Mouse (Mus musculus) urinary bladder, adult 18-20 months (tissue): ENCODE measurements around the gene Spns2.
A peak's percentile ranks its signal among the peaks of the same experiment; 100 is the strongest.

Experiments
- DNase-seq, 2 experiments: peaks; one replicate each; pipeline ENCODE4 v3.0.0; 2022; ENCODE audit warnings: low spot score in 2 of 2, mixed read lengths in 2 of 2

Gene Spns2

DNA sequence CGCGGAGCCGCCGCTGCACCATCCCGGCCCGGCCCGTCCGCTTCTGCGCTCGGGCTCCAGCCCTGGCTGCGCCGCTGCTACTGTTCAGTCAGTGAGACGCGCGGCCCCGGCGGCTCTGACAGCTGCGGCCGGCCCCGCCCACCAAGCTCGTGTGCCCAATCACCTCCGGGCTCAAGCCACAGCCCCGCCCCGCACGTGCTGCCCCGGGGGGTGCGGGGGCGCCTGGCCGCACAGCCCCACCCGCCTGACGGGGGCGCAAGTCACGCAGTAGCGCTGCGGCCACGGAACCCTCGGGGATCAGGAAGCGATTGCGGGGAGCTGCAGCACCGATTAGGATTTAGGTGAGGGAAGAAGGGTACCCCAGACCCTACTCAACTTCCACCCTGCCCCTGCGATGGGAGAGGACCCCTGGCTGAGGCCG, at the start of gene Spns2:
Spns2 (minus strand) TSS at position 24 of the 421 bp plus-strand sequence.
- DNase-seq, result peak; percentile 75 to 84

GRCm38 (mm10) chr11:72538811-72539210, 49.1 kb upstream of the Spns2 start:
- no peak for DNase-seq

GRCm38 (mm10) chr11:72538037-72538755, 48.5 kb upstream of the Spns2 start:
- no peak for DNase-seq

- no peak for DNase-seq
These were observed 47.8 kb upstream of the Spns2 start for GRCm38 (mm10) chr11:72537503-72537902.

DNA sequence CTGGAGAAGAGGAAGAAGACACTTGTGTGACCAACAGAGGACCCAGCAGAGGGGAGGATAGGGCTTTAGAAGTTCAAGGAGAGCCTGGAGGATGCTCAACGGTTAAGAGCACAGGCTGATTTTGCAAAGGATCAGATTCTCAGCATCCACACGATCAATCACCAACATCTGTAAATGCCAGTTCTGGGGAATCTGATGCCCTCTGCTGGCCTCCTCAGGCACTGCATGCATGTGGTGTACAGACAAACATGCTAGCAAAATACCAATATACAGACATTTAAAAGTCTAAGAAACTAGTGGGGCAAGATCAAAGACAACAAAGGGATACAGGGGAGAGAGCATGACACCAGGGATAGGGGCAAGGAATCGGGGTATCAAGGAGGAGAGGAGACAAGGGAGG, 45.8 kb upstream of the Spns2 start:
- DNase-seq, result no peak

DNA sequence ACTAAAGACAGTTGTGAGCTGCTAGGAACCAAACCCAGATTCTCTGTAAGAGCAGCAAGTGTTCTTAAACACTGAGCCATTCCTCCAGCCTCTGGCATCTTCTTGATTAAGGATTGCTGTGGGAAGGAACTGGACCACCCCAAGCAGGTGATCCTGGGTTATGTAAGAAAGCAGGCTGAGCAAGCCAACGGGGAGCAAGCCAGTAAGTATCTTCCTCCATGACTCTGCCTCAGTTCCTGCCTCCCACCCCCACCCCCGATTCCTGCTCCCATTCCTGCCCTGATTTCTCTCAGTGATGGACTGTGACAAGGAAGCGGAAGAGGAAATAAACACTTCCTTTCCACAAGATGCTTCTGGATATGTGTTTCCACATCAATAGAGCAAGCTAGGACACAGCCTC, 43.2 kb upstream of the Spns2 start:
- no peak for DNase-seq

- DNase-seq, result no peak
These were observed 41.9 kb upstream of the Spns2 start for GRCm38 (mm10) chr11:72531632-72532031.

- no peak for DNase-seq
These were observed 41.4 kb upstream of the Spns2 start for GRCm38 (mm10) chr11:72531144-72531543.

DNA sequence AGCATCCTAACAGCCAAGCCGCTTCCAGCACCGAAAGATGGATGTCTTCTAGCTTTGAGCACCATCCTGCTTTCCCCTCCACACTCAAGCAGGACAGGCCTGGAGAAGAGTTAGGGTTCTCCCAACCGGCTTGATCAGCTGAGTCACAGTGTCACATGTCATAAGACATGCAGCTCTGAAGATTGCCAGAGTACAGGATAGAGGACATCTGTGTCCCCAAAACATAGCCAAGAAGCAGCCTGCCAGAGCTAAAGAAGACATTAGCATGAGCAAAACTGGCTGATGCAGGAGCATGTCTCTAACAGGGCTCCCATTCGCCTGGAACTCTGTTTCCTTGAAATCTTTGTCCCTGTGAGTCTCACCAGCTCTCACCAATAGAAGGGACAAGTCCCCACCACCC, 36.5 kb upstream of the Spns2 start:
- DNase-seq, result no peak

DNA sequence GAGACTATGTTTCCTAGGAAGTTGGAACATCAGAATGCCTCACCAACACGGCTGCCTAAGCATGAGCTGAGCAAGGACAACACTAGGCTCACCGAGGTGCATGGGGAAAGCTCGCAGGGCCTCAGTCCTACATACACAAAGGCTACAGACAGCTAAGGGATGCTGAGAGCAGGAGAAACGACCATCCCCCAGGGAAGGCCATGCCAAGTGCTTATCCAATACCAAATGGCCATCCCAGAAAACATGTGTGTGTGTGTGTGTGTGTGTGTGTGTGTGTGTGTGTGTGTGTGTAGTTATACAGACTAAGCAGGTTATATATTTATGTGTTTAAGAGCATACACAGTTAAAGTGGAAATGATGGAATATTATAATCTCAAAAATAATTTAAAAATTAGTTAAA, 34.0 kb upstream of the Spns2 start:
- no peak for DNase-seq

GRCm38 (mm10) chr11:72522616-72523041, 32.9 kb upstream of the Spns2 start:
- no peak for DNase-seq

DNA sequence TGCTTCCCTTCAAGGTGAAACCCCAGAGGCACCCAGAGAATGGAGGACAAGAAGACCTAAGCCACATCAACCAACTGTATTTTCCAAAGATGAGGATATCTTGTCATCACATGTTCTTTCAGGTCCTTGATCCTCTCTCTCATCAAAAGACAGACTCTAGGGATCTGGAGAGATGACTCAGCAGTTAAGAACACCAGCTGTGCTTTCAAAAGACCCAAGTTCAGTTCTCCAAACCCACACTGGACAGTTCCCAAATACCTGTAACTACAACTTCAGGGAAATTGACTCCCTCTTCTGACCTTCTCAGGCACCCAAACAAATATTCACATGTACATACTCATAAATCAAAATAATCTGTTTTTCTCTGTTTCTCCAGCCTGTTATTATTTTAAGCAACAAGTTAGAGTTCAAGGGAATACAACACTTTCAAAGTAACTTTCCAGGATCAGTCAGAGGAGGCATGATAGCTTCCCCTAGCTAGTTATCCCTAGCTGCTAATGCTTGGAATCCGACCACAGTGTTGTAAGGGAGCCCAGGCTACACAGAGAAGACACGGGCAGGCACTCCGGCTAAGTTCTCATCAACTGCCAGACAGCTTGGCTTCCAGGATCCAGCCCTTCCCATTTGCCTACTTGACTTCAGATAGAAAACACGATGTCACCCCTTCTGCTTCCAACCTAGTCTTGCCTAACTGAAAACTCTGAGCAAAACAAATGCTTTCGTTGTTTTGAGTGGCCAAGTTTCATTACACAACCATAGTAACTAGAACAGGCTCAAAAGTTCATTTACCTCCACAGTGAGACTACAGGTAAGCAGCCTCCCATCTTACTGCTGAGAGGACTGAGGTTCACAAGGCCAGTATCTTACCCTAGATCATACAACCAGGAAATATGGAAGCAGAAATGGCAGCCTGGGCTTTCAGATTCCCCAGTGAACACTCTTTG, 32.2 kb upstream of the Spns2 start:
- peak in 1 of 2 experiments; percentile 29 for DNase-seq

GRCm38 (mm10) chr11:72519895-72520294, 30.2 kb upstream of the Spns2 start:
- DNase-seq, result no peak

DNA sequence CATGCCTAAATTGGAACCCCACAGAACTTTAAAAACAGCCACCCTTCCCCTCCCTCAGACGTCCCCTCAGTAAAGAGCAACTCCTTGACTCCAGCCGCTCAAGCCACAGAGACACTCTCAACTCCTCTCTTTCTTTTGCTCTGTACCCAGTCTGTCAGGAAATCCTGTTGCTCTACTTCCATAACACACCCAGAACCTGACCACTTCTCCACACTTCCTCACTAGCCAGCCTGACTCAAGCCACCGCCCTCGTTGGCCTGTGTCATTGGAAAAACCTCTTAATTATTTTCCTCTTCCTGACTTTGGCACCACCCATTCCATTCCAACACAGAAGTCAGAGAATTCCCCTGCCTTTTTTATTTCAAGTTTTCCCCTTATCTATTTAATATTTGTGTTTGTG, 29.5 kb upstream of the Spns2 start:
- DNase-seq, result no peak

DNA sequence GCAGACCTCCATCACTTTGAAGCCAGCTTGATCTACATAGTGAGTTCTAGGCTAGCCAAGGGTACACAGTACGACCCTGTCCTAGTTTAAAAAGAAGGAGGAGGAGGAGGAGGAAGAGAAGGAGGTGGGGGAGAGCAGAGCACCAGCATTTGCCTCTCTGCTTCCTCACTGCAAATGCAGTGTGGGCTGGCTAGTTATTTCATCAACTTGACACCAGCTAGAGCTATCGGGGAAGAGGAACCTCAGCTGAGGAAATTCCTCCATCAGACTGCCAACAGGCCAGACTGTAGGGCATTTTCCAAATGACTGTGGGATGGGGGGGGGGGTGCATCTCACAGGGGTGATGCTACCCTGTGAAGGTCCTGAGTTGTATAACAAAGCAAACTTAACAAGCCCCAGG, 28.7 kb upstream of the Spns2 start:
- no peak for DNase-seq

DNA sequence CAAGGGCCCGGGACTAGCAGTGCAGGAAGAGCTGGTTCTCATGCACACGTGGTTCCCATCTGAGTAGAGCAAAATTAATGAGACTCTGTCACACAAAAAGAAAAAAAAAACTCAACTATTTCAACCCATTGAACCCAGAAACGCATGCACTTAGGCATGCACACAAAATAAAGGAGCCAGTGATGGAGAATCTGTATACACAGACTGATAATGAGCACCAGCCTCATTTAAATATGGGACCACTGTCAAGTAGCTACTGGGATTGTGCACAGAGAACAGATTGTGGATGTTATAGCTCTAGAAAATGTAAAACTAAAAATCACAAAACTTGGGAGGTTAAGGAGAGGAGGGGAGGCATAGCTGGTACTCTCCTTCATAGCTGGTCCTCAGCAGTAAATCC, 25.3 kb upstream of the Spns2 start:
- no peak for DNase-seq

DNA sequence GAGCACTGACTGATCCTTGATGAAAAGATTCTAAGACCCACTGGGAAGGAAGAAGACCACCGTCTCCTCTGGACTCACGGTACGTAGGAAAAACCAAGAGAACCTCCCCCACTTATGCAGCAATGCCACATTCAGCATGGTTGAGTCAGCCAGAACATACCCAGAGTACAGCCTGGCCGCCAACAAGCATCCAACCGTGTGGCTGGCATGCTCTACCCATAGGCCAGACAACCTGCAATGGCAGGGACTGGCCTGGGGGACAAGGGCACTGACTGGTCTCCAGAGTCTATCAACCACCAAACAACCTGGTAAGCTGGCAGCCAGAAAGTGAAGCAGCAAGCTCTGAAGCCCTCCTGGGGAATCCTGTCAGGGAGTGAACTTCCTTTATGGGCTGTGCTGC, 18.9 kb upstream of the Spns2 start:
- DNase-seq, result no peak

DNA sequence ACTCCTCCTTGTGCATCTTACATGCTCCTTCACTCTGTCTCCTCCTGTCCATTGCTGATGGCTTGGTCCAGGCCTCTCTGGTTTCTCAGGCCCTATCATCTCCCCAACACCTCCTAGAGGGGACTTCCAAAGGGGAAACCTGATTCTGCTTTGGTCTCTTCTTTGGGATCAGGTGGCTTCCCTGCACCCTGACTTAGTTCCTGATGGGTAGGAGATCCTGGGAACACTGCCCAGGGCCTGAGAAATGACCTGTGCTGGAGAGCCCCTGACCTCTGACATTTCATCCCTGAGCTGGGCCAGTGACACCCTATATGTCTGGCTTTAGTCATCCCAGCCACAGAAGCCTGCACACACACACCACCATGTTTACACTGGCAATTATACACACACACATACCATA, 17.9 kb upstream of the Spns2 start:
- no peak for DNase-seq

DNA sequence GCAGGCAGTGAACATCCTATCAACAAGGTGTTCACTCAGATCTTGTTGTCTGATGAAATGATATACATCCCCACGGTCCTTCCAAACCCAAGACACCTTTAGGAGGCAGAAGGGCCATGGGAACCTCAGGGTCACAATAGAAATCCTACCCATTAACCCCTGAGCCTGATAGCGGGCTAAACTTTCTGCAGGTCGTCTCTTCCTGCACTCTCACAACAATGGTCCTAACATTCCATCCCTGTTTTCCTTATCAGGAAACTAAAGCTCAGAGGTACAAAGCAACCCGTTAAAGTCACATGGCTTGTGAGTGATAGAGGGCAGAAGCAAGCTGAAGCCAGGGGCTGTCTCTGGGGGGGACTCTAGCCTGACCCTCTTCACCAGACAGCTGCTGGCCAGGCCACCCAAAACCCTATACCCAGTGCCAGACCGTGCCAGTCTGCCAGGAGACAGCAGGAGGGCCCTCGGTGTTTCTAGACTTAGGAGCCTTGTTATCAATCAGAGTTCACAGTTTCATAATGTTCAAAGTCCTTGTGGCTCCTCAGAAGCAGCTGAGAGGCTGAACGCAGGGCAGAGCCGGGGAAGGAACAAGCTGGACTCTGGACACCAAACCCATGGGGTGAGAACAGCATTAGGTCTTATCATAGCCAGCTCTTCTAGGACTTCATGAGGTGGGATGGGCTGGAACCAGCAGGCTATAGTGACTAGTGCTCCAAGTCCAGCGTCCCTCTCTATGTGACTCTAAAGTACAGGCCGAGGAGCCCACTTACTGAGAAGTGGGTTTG, 14.5 kb upstream of the Spns2 start:
- no peak for DNase-seq

DNA sequence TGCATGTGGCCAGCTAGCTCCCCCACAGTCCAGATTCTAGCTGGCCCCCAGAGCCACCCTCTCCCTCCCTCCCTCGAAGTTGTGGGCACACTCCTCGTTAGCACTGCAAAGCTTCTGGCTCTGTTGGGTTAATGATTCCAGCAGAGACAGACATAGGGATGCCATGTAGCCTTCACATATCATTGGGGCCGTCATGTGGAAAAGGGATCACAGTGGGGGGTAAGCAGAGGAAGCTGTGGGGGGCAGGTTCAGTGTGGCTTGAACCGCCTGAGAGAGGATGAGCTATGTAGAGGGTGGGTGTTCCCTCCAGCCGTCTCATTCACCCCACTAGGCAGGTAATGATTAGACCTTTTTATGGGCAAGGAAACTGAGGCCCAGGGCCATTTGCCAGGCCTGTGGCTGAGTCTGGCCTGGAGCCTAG, 13.8 kb upstream of the Spns2 start:
- DNase-seq, result no peak

GRCm38 (mm10) chr11:72502236-72502635, 12.5 kb upstream of the Spns2 start:
- no peak for DNase-seq

DNA sequence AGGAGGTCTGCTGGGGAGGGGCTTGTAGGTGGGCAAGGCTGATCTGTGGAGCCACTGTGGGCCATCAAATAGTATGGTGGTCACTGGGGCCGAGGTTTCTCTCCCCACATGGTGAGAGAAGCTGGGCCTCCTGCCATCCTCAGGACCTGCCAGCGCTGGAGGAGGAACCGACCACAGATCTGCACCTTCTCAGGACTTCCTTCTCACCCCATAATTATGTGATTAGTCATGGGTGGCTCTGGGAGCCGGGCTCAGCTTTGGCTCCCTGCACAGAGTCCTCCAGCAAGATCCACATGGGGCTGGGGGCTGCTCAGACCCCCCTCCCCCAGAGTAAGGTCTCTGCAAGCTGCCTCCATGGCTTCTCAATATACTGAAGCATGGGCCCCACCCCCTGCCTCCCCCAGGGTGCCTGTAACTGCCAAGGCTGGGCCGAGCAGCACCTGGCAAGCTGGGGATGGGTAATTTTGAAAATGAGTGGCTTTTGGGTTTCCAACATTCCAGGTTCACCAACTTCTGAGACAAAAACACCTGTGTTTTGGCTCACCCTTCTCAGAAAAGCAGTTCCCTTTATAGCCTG, 11.8 kb upstream of the Spns2 start:
- DNase-seq, result no peak
